Mouse (Mus musculus) layer of hippocampus, postnatal 36 days (tissue): Measurements from ENCODE around the gene Htra2. TPM values are rescaled to one million over a fixed set of nuclear protein-coding genes. Genes with fewer than 3 reads are reported as not detected.

Experiments
- DNase-seq, 2 experiments: peaks; one replicate each; pipeline ENCODE4 v3.0.0; 2022
- total RNA-seq, 2 experiments: library from RNA; stranded (reverse); gene quantifications; 2 replicates each; pipeline ENCODE4 v1.2.3; 2021

Htra2 gene
- total RNA-seq, 2 experiments from 2014 or later, result 47.1 to 49.0 TPM

DNA sequence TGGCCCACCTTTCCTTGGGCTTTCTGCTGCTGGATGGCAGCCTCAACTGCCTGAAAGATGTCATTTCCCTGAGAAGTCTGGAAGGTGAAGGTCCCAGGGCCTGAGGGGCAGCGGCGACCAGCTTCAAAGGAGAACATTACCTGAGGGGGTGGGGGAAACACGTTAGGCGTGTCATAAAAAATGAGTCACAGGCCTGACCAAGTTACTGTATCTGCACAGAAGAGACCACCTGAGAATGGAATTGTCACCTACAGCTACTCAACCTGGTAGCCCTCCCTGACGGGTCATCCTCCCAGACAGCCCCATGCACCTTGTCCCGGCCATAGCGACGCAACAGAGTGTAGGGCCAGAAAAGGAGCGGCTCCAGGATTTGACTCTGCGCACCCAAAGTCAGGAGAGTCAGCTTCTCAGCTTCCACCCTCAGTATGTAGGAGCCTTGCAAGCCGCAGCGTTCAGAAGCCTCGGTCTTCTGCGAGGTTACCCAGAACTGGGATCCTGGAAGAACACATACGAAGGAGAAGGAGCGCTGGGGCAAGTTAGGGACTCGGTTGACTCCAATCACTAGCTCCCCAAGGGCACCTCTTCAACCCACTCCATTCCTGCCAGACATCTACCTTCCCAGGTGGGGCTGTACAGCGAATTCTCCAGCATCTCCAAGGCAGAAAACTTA lies 23.0 kb downstream of the Htra2 start:
- no peak for DNase-seq

DNA sequence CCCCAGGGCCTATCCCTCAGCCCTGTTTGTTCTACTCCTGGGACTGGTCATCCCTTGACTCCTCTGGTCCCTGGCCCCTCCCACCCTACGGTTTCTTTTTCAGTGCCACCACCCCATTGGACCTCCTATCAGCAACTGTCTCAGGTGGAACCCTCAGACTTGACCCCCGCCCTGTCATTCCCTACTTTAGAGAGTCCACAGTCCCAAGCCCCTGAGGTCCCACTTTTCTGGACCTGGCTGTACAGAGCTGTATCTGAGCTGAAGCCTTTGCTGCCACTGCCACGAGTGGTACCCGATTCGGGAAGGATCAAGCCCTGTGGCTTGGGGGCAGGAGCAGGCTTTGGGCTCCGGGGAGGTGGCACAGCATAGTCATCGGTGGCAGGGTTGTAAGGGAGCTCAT lies 24.0 kb downstream of the Htra2 start:
- no peak for DNase-seq

DNA sequence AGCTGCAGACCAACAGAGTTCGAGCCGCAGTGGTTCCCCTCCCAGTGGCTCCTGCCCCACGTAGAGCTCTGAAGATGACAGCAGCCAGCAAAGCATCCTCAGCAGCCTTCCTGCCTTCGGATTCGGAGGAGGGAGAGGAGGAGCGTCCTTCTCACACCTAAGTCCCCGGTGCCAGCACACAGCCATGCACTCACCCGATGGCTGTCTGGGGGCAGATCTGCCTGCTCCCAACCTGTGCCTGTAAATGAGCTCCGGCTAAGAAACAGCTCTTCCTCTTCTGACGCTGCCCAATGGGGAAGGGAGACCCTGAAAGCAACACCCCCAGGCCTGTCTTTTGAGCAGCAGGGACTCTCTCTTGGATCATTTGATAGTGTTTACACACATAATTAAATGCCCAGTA lies 25.3 kb downstream of the Htra2 start:
- no peak for DNase-seq

- no peak for DNase-seq
These were observed 27.4 kb downstream of the Htra2 start for GRCm38 (mm10) chr6:83027706-83028105.

DNA sequence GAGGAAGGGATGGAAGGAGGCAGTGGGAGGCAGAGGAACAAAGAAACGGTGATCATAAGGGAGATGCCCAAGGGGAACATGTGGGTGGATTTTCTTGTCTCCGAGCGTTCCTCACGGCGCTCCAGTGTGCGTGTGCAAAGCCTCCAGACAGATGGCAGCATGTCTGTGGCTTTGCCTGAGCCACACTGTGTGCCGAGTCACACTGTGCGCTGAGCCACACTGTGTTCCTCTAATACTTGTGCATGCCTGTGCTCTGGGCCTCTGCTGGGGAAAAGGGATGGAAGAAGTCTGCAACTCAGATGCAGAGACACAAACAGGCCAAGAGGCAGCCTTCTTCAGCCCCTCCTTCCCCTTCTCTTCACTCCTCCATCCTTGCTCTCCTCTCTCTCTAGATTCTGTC lies 27.8 kb downstream of the Htra2 start:
- DNase-seq, result no peak

- DNase-seq, result no peak
These were observed 29.9 kb downstream of the Htra2 start for GRCm38 (mm10) chr6:83025221-83025620.

- DNase-seq, result no peak
These were observed 30.7 kb downstream of the Htra2 start for GRCm38 (mm10) chr6:83024421-83024820.

DNA sequence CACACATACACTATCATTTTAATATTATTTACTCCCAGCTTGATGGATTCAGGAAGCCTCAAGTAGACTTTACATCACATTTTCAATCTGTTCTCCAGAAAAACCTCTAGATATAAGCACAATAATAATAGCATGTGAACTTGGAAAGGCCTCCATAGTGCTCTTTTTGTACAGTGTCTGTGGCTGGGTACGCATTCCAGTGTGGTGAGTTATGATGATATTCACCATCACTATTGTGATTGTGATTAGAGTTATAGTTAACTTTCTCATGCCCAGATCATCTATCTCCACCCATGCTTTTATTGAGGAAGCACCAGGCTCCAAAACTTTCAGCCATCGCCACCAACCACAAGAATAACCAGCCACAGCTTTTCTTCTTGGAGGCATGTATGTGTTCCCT lies 31.3 kb downstream of the Htra2 start:
- no peak for DNase-seq

GRCm38 (mm10) chr6:83023008-83023407 lies 32.1 kb downstream of the Htra2 start:
- no peak for DNase-seq

DNA sequence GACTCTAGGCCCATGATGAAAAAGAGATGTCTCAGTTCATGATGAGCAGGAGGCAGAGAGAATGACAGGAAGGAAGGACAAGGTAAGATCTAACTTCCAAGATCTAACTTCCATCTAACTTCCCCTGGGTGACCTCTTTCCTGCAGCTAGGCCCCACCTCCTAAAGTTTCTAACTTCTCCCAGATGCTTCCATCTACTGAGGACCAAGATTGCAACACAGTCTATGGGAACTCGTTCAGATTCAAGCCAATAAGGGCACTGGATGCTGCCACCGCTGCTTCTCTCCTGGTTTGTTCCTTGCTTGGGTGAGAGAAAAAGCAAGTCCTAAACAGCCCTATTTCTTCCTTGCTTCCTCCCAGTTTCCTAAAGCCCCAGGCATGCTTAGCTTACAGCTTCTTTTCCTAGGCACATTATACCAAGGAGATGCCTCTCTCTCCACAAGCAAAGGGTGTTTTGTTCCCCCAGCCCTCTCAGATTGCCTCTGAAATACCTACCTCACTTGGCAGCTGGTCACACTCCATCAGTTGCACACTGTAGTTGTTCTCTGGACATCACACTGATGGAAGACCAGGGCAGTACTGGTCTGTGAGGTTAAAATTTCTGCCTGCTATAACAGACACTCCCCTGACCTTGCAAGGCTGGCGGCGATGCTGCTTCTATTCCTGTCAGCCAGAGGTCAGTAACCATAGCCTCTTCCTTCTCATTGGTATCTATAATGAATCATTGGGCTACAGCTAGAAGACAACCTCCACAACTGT lies 34.1 kb downstream of the Htra2 start:
- DNase-seq, result no peak

DNA sequence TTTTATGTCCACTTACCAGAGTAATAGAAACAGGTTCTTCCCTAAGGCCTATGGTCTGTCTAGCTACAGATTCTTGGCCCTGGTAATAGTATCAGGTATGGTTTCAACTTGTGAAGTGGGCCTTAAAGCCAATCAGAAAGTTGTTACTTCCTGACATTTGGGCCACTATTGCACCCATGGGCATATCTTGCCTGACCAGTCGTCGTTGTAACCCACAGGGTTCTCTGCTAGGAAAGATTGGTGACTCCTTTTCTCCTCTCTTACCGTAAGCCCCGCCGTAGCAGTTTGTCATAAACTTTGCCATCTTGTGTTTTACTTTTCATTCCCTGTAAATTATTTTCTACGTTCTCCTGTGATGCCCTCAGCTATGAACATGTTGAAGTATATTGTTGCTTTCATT lies 35.0 kb downstream of the Htra2 start:
- no peak for DNase-seq

DNA sequence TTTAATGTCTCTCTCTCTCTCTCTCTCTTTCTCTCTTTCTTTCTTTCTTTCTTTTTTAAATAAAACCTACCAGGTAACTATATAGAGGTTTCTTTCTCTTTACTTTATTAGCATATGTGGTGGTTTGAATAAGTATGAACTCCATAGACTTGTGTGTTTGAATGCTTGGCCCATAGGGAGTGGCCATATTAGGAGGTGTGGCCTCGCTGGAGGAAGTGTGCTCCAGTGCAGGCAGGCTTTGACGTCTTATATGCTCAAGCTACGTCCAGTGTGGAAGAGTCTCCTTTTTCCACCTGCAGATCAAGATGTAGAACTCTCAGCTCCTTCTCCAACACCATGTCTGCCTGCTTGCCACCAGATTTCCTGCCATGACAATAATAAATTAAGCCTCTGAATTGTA lies 36.0 kb downstream of the Htra2 start:
- DNase-seq, result no peak

DNA sequence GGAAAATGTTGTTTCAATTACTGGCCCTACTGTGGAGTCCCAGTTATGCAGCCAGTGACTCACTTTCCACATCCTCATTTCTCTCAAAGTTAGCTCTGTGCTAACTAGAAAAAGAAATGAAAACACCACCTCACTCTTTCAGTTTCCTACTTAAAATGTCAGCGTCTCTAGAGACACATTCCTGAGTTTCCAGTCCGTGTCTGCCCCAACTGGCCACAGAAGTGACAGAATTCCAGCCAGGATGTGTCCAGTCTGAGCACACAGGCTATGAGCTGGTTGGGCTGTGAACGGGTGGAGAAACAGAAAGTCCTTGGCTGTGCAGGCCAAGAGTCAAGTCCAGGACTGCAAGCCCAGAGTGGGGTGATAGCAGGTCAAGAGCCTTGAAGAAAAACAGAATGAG lies 37.9 kb downstream of the Htra2 start:
- no peak for DNase-seq

DNA sequence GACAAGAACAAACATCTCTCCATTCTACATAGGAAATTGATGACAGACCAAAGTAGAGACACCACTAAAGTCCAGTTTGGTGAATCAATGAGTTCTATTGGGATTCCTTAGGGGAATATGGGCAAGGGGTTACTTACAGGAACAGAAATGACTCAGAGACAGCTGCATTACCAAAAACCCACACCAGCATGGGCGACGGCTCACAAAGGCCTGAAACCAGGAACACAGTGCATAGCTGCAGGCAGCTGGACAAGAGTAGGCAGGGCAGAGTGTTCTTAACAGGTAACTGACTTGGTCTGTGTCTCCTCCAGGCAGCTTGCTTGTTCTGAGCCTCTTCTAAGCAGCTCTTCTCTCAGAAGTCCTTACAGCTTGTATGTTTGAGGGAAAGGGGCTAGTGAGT lies 39.3 kb downstream of the Htra2 start:
- no peak for DNase-seq

- no peak for DNase-seq
These were observed 40.3 kb downstream of the Htra2 start for GRCm38 (mm10) chr6:83014482-83015466.

GRCm38 (mm10) chr6:83013444-83013843 lies 41.6 kb downstream of the Htra2 start:
- no peak for DNase-seq

DNA sequence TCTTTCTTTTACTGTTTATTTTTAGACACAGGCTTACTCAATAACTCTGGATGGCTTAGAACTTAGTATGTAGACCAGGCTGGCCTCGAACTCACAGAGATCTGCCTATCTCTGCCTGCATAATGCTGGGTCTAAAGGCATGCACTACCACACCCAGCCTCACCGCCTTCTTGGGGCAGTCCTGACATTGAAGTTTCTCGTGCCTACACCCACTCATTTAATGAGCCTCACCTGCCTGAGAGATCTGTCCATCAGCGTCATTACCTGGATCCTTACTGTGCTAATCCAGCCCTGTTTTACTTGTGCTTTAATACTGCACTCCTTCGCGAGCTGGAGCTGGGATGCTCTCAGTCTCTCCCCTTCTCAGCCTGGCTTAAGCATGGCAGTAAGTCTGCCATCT lies 43.3 kb downstream of the Htra2 start:
- DNase-seq, result no peak

- DNase-seq, result no peak
These were observed 43.8 kb downstream of the Htra2 start for GRCm38 (mm10) chr6:83011255-83011654.

GRCm38 (mm10) chr6:83010010-83010409 lies 45.1 kb downstream of the Htra2 start:
- no peak for DNase-seq

- no peak for DNase-seq
These were observed 46.4 kb downstream of the Htra2 start for GRCm38 (mm10) chr6:83008659-83009058.

- no peak for DNase-seq
These were observed 49.0 kb downstream of the Htra2 start for GRCm38 (mm10) chr6:83006114-83006513.

- no peak for DNase-seq
These were observed 49.5 kb downstream of the Htra2 start for GRCm38 (mm10) chr6:83005444-83006011.

- DNase-seq, result no peak
These were observed 50.2 kb downstream of the Htra2 start for GRCm38 (mm10) chr6:83004872-83005271.
